Mouse (Mus musculus) embryonic facial prominence, embryonic 15.5 days (tissue): ENCODE results near the gene BC025920. TPM values are rescaled to one million over a fixed set of nuclear protein-coding genes. Genes with fewer than 3 reads are reported as not detected.

Experiments used
- ATAC-seq: fragments of 200-750 bp; cut with Nextera tagmentation; 2 replicates; pipeline ENCODE4 v1.8.0; 2017; ENCODE audit warnings: low read depth, moderate TSS enrichment; ENCODE audit not compliant: insufficient number of reproducible peaks, low FRiP score, low TSS enrichment
- H3K27ac ChIP-seq: fragments of 300-500 bp; sonication (generic); replicated peaks from 2 replicates; pipeline ENCODE4 v1.5.1; 2015; ENCODE audit warnings: mild to moderate bottlenecking, inconsistent platforms
- H3K27me3 ChIP-seq: fragments of 300-500 bp; sonication (generic); 2 replicates; pipeline ENCODE4 v1.6.1; 2015; ENCODE audit warnings: inconsistent platforms
- H3K36me3 ChIP-seq: fragments of 300-500 bp; sonication (generic); 2 replicates; pipeline ENCODE4 v1.6.1; 2015; ENCODE audit warnings: mild to moderate bottlenecking, inconsistent platforms
- H3K4me1 ChIP-seq: fragments of 300-500 bp; sonication (generic); 2 replicates; pipeline ENCODE4 v1.6.1; 2015; ENCODE audit warnings: inconsistent platforms
- H3K4me2 ChIP-seq: fragments of 300-500 bp; sonication (generic); replicated peaks from 2 replicates; pipeline ENCODE4 v1.6.1; 2015; ENCODE audit warnings: mild to moderate bottlenecking, inconsistent platforms
- H3K4me3 ChIP-seq: fragments of 300-500 bp; sonication (generic); replicated peaks from 2 replicates; pipeline ENCODE4 v1.5.1; 2015; ENCODE audit warnings: mild to moderate bottlenecking, inconsistent platforms
- H3K9ac ChIP-seq: fragments of 300-500 bp; sonication (generic); 2 replicates; pipeline ENCODE4 v1.6.1; 2015; ENCODE audit warnings: inconsistent platforms
- H3K9me3 ChIP-seq: fragments of 300-500 bp; sonication (generic); replicated peaks from 2 replicates; pipeline ENCODE4 v1.6.1; 2016; ENCODE audit warnings: inconsistent platforms
- WGBS: fragments of 180-500 bp; shearing (Covaris S2); methylation state at CpG from one replicate; pipeline ENCODE4 v1.1.7; 2015; 5-methylcytosine and 5-hydroxymethylcytosine counted together
- polyA plus RNA-seq: library from polyadenylated mRNA; unstranded; fragments of >200 nt; fragmentation: Nextera tagmentation; extraction: Ambion mirVana; gene quantifications from 2 replicates; pipeline ENCODE4 v1.2.1, GENCODE M21; 2015

Gene BC025920
- polyA plus RNA-seq, 1 experiment from 2014 or later: 1.3 TPM

DNA sequence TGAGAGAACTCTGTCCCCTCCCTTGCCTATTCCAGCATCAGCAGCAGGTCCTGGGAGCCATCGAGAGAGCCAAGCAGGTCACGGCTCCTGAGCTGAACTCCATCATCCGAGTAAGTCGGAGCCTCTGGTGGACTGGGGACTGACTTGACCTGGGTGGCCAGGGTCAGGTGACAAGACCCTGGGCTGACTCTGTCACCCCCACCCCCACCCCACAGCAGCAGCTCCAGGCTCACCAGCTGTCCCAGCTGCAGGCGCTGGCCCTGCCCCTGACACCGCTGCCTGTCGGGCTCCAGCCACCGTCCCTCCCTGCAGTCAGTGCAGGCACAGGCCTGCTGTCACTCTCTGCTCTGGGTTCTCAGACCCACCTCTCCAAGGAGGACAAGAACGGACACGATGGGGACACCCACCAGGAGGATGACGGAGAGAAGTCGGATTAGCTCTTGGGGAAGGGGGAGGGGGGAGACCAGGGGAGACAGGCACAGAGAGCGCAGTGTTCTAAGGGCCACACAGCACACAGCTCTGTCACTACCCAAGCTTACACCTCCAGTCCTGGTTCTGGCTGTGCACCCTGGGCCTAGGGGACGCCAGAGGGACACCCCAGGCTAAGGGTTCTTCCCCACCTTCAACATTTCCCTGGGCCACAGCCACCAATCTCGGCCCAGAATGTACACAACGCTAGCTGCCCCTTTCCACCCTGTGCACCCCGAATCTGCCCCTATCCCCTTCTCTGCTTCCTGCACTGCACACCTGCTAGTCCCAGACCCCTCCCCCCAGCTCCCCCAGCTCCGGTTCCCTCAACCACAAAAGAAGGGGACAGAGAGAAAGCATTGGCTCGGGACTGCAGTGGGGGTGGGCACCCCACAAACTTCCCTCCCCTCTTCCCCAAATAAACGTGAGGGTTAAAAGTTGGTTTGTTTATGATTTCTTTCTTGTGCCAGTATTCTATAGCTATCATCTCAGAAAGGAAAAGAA is 40.5 kb upstream of the BC025920 start:
- WGBS: 34% methylated on average over 20 of the region's 20 CpGs
- Histone ChIP-seq H3K4me2 (no peak overlapping the region), H3K4me1 (peaks cover 86% of the 10 kb centered on the region), H3K27ac (no peak overlapping the region), H3K9ac (0 out of 2 replicates have a peak overlapping the region, but pooled peaks have one; percentile 1), H3K4me3 (no peak overlapping the region), H3K36me3 (peaks cover 38% of the 10 kb centered on the region), H3K9me3 (no peaks in the 10 kb centered on the region), H3K27me3 (no peaks in the 10 kb centered on the region)
- no peak for ATAC-seq

DNA sequence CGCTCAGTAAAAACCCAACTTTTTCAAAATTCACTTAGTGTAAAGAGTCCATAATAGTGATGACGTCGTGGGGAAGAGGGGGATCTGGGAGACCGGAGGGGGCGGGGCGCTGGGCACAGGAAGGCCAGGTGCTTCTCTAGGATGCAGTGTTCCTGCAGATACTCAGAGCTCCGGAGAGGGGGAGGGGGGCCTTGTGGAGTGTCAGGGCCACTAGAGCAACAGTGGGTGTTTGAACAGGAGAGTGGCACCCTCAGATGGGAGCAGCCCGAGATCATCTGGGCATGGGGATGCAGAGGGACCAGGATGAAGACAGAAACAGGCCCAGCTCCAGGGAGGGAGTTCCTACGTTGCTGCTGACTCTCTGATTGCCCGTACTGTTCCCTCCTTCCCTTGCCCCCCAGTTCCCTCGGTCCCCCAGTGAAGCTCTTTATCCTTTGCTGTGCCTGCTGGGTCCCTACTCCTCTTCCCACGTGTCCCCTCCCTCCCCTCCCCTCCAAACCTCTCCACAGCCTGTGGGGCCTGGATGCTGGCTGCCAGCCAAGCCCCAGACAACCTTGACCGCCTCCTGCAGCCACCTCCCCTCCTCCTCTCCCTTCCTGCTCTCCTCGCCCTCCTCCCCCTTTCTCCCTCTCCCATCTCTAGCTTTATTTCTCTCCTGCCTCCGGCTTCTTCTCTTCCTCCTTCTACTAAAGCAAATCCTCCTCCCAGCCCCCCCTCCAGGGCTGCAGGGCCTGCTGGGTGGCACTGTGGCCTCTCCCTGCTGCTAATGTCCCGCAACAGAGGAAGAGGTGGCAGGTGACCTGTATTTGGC is 37.5 kb upstream of the BC025920 start:
- Histone ChIP-seq H3K4me3 (no peak overlapping the region), H3K9ac (no peak overlapping the region), H3K4me1 (peaks cover 78% of the 10 kb centered on the region), H3K4me2 (peak overlapping the region; percentile 5; the same call in 1 of the 2 replicates), H3K27me3 (0 out of 2 replicates have a peak, but pooled peaks cover 5% of the 10 kb centered on the region), H3K9me3 (no peaks in the 10 kb centered on the region), H3K27ac (peak overlapping the region; percentile 96), H3K36me3 (peaks cover 36% of the 10 kb centered on the region)
- ATAC-seq: no peak
- WGBS: 12% methylated on average over 15 of the region's 16 CpGs

GRCm38 (mm10) chr10:81569507-81570237 is 36.4 kb upstream of the BC025920 start:
- peak overlapping the region; percentile 96 for H3K27ac ChIP-seq
- H3K9ac ChIP-seq: no peak overlapping the region
- 46% methylated on average over 9 of the region's 9 CpGs for WGBS
- peaks cover 26% of the 10 kb centered on the region for H3K36me3 ChIP-seq
- H3K4me1 ChIP-seq: peaks cover 77% of the 10 kb centered on the region
- H3K4me3 ChIP-seq: peak overlapping the region; percentile 48; the same call in 1 of the 2 replicates
- no peak for ATAC-seq
- 0 out of 2 replicates have a peak, but pooled peaks cover 11% of the 10 kb centered on the region for H3K27me3 ChIP-seq
- 0 out of 2 replicates have a peak overlapping the region, but pooled peaks have one; percentile 82 for H3K4me2 ChIP-seq
- H3K9me3 ChIP-seq: no peaks in the 10 kb centered on the region

DNA sequence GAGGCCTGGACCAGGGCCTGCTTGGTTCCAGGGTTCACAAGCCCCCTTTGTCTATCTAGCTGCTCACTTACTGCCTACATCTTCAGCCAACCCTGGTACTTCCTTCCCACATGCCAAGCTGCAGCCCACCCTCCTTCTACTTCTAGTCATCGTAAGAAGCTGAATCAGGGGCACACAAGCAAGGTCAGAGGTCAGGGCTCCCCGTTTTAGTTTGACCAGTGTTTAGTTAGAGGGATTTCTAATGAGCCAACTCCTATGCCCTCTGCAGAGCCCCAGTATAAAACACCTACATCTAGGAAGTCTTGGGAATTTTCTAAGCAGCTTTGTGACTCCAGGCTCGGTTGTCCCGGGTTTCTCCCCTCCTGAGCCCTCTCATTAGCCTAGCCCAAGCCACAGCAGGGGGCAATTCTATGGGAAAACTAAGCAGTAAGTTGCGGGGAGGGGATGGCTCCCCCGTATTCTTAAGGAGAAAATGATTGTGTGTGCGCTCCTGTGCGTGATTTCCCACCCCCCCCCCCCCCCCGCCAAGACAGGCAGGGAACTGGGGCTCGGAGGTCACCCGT is 35.8 kb upstream of the BC025920 start:
- Histone ChIP-seq H3K27me3 (0 out of 2 replicates have a peak, but pooled peaks cover 11% of the 10 kb centered on the region), H3K4me1 (peaks cover 76% of the 10 kb centered on the region), H3K9ac (no peak overlapping the region), H3K4me2 (peak overlapping the region; percentile 82), H3K9me3 (no peaks in the 10 kb centered on the region), H3K27ac (peak overlapping the region; percentile 96), H3K4me3 (peak overlapping the region; percentile 48), H3K36me3 (peaks cover 20% of the 10 kb centered on the region)
- peak; percentile 17; the same call in 1 of the 2 replicates for ATAC-seq
- WGBS: 3% methylated on average over 8 of the region's 11 CpGs

- H3K4me3 ChIP-seq: peak overlapping the region; percentile 48
- peak overlapping the region; percentile 96 for H3K27ac ChIP-seq
- H3K36me3 ChIP-seq: peaks cover 14% of the 10 kb centered on the region
- 0 out of 2 replicates have a peak, but pooled peaks cover 11% of the 10 kb centered on the region for H3K27me3 ChIP-seq
- peak; percentile 69 for ATAC-seq
- H3K9ac ChIP-seq: 0 out of 2 replicates have a peak overlapping the region, but pooled peaks have one; percentile 16
- WGBS: under 1% methylated on average over 32 of the region's 34 CpGs
- peak overlapping the region; percentile 82 for H3K4me2 ChIP-seq
- H3K9me3 ChIP-seq: no peaks in the 10 kb centered on the region
- H3K4me1 ChIP-seq: peaks cover 76% of the 10 kb centered on the region
Observed at GRCm38 (mm10) chr10:81570831-81571500, 35.1 kb upstream of the BC025920 start.

DNA sequence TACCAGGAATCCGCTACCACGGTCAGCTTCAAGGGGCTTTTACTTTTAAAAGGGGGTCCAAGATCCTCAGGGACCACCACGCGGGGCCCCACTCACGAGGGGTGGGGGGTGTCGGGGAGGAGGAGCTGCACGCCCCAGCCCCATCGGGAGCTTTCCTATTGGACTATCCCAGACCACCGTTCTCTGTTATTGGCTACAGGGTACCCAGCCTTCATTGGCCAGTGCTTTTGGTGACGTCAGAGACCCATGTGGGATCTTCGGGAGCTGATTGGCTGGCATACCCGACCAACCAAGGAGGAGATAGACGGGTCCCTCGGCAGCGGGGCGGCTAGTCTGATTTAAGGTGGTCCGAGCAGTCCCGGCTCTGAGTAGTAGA is 34.6 kb upstream of the BC025920 start:
- H3K9ac ChIP-seq: 0 out of 2 replicates have a peak overlapping the region, but pooled peaks have one; percentile 16
- 0% methylated on average over 18 of the region's 18 CpGs for WGBS

DNA sequence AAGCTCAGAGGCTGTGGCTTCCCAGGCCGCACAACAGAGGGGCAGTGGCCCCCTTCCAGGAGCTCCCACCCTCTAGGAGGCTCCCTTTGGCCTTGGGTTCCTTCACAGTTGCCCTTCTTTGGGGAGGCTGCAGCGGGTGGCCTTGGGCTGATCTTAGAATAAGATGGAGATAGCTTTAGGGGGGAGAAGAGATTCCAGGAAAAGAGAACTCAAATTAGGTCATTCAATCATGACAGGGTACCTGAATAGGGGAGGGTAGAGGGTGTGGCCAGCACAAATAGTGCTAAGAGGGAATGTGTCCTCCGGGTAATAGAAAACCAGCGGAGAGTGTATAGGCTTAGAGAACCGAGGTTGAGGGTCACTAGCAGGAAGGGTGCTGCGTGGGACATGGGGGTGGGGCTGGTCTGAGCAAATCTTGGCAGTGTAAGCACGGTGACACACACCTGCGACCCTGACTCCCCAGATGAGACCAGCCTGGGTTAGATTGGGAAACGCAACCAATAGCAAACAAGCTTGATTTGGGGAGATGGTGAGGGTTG is 33.9 kb upstream of the BC025920 start:
- 11% methylated on average over 9 of the region's 9 CpGs for WGBS
- H3K27me3 ChIP-seq: peaks cover 11% of the 10 kb centered on the region; the same call in 1 of the 2 replicates
- H3K27ac ChIP-seq: peak overlapping the region; percentile 78
- H3K36me3 ChIP-seq: peaks cover 1% of the 10 kb centered on the region; the same call in 1 of the 2 replicates
- peaks cover 85% of the 10 kb centered on the region for H3K4me1 ChIP-seq
- no peak for ATAC-seq
- no peaks in the 10 kb centered on the region for H3K9me3 ChIP-seq
- H3K4me2 ChIP-seq: peak overlapping the region; percentile 82
- H3K9ac ChIP-seq: no peak overlapping the region
- H3K4me3 ChIP-seq: peak overlapping the region; percentile 48

More for the DNA sequence above, 34.6 kb upstream of the BC025920 start:
- Histone ChIP-seq H3K4me1 (peaks cover 81% of the 10 kb centered on the region), H3K27me3 (peaks cover 11% of the 10 kb centered on the region; the same call in 1 of the 2 replicates), H3K4me2 (peak overlapping the region; percentile 82), H3K36me3 (peaks cover 8% of the 10 kb centered on the region), H3K9me3 (no peaks in the 10 kb centered on the region), H3K27ac (peak overlapping the region; percentile 96), H3K4me3 (peak overlapping the region; percentile 48)
- peak; percentile 93 for ATAC-seq

DNA sequence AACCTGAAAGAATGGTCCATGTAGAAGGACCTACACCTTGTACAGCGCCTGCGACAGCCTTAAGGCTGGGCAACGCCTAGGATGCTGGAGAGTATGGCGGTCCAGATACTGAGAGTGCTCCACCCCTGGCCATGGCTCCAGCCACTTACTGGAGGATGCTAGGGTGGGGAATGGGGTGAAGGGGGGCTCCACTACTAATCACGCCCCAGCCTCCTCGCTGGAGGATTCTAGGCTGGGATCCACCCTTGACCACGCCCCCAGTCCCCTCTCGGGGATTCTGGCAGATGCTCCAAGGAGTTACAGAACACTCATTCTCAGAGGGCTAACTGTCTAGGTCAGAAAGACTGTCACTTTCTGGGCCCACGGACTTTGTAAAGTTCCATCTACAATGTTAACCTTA is 33.1 kb upstream of the BC025920 start:
- no peak overlapping the region for H3K9ac ChIP-seq
- H3K36me3 ChIP-seq: no peaks in the 10 kb centered on the region
- H3K4me3 ChIP-seq: no peak overlapping the region
- peak overlapping the region; percentile 78 for H3K27ac ChIP-seq
- ATAC-seq: no peak
- H3K9me3 ChIP-seq: no peaks in the 10 kb centered on the region
- peaks cover 83% of the 10 kb centered on the region for H3K4me1 ChIP-seq
- peaks cover 11% of the 10 kb centered on the region; the same call in 1 of the 2 replicates for H3K27me3 ChIP-seq
- H3K4me2 ChIP-seq: peak overlapping the region; percentile 82; the same call in 1 of the 2 replicates
- 19% methylated on average over 9 of the region's 9 CpGs for WGBS

DNA sequence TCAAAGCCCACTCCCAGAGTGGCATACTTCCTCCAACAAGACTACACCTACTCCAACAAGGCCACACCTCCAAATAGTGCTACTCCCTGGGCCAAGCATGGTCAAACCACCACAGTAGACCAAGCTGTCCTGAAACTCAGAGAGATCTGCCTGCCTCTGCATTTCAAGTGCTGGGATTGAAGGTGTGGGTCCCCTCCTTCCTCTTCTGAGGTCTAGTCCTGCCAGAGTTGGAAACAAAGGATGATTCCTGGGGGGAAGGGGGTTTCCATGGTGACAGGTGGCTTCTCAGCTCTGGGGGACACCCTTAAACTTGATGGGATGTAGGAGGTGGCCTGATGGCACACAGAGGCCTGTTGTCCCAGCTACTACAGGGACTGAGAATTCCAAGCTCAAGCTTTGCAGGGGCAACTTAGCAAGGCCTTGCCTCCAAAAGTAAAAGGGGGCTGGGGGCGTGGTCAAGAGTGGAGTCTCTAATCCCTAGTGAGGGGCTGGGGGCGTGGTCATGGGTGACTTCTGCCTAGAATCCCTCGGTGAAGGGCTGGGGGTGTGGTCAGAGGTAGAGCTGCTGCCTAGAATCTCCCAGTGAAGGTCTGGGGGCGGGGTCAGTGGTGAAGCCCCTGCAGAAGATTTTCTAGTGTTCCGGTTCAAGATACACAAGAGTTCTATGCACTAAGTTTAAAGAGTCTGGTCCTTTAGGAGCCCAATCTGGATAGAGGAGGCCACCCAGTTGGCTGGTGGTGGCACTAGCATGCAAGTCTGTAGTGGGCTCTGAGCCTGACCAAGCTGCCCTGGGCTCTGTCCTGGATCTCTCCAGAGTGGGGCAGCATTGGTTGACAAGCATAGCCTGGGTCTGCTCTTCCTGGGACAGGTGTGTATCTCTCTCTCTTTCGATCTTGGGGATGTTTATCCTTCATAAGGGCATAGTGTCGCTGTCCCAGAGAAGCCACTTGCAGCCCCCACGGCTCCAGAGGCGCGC is 31.7 kb upstream of the BC025920 start, which contains the start of gene Tle2:
Gene Tle2, plus strand, starts transcription at position 481 of the 976 bp plus-strand sequence.
- peak within 1 kb of the TSS; percentile 77 for H3K27ac ChIP-seq
- peak within 1 kb of the TSS; percentile 85 for H3K4me2 ChIP-seq
- H3K36me3 ChIP-seq: no peaks in the 10 kb centered on the region
- H3K4me3 ChIP-seq: peak within 1 kb of the TSS; percentile 69
- 21% methylated on average over 10 of the region's 10 CpGs for WGBS
- ATAC-seq: no peak
- peaks cover 11% of the 10 kb centered on the region; the same call in 1 of the 2 replicates for H3K27me3 ChIP-seq
- H3K9me3 ChIP-seq: no peaks in the 10 kb centered on the region
- peaks cover 82% of the 10 kb centered on the region for H3K4me1 ChIP-seq
- H3K9ac ChIP-seq: peak within 1 kb of the TSS; percentile 70
